Mouse (Mus musculus) liver, postnatal 0 days (tissue): ENCODE measurements at regions not wholly inside any gene's neighbourhood (a gene's known extent, or its start where the extent isn't known, plus 50 kb on each side); places are given as distances from the start of the nearest gene placed in this dataset.

Experiments used
- ATAC-seq: fragments of 200-750 bp; cut with Nextera tagmentation; 2 replicates; pipeline ENCODE4 v1.8.0; 2017; ENCODE audit warnings: mild to moderate bottlenecking, moderate library complexity
- DNase-seq: peaks from one replicate; pipeline ENCODE4 v3.0.0-alpha.2; 2016
- H3K27ac ChIP-seq: fragments of 300-500 bp; sonication (generic); 2 replicates; pipeline ENCODE4 v1.5.1; 2014; ENCODE audit warnings: antibody characterized with exemption, moderate library complexity, mild to moderate bottlenecking, low read depth
- H3K27me3 ChIP-seq: fragments of 300-500 bp; sonication (generic); 2 replicates; pipeline ENCODE4 v1.6.1; 2014; ENCODE audit warnings: low read length, control low read depth, mixed read lengths; ENCODE audit not compliant: insufficient read depth
- H3K36me3 ChIP-seq: fragments of 300-500 bp; sonication (generic); replicated peaks from 2 replicates; pipeline ENCODE4 v1.6.1; 2014; ENCODE audit warnings: mild to moderate bottlenecking, control low read depth, low read length, moderate library complexity, mixed read lengths; ENCODE audit not compliant: insufficient read depth
- H3K4me1 ChIP-seq: fragments of 300-500 bp; sonication (generic); 2 replicates; pipeline ENCODE4 v1.6.1; 2014; ENCODE audit warnings: antibody characterized with exemption, mild to moderate bottlenecking, control low read depth; ENCODE audit not compliant: insufficient read depth
- H3K4me2 ChIP-seq: fragments of 300-500 bp; sonication (generic); 2 replicates; pipeline ENCODE4 v1.6.1; 2014; ENCODE audit warnings: low read depth, mild to moderate bottlenecking, low read length, moderate library complexity, mixed read lengths
- H3K4me3 ChIP-seq: fragments of 300-500 bp; sonication (generic); 2 replicates; pipeline ENCODE4 v1.5.1; 2014; ENCODE audit warnings: low read depth, low read length
- H3K9ac ChIP-seq: fragments of 300-500 bp; sonication (generic); replicated peaks from 2 replicates; pipeline ENCODE4 v1.6.1; 2014; ENCODE audit warnings: mild to moderate bottlenecking, moderate library complexity
- H3K9me3 ChIP-seq: fragments of 300-500 bp; sonication (generic); 2 replicates; pipeline ENCODE4 v1.6.1; 2016; ENCODE audit warnings: mild to moderate bottlenecking, control low read depth, low read length, mixed read lengths
- CTCF ChIP-seq: sonication (generic); IDR thresholded peaks from 2 replicates; pipeline ENCODE4 v1.5.1; 2016; ENCODE audit warnings: antibody characterized with exemption, low read depth
- EP300 ChIP-seq: IDR thresholded peaks from 2 replicates; pipeline ENCODE4 v1.6.1; 2016; ENCODE audit warnings: antibody characterized with exemption, low read depth, mild to moderate bottlenecking
- WGBS: fragments of 180-500 bp; shearing (Covaris S2); extraction: QIAGEN DNeasy Blood & Tissue Kit; methylation state at CpG from one replicate; pipeline ENCODE4 v1.1.7; 2014; ENCODE audit not compliant: insufficient replicate concordance; 5-methylcytosine and 5-hydroxymethylcytosine counted together

GRCm38 (mm10) chr12:112235841-112236240 lies 89.8 kb downstream of the Kif26a start:
- ATAC-seq (no peak), DNase-seq (no peak)
- 26% methylated on average over 4 of the region's 4 CpGs for WGBS
- Histone ChIP-seq H3K36me3 (no peaks in the 10 kb centered on the region), H3K27me3 (no peaks in the 10 kb centered on the region), H3K4me3 (no peak overlapping the region), H3K9me3 (no peaks in the 10 kb centered on the region), H3K27ac (no peak overlapping the region), H3K4me2 (no peak overlapping the region), H3K4me1 (no peaks in the 10 kb centered on the region), H3K9ac (no peak overlapping the region)
- TF ChIP-seq CTCF, result no peak
- TF ChIP-seq EP300, result no peak

DNA sequence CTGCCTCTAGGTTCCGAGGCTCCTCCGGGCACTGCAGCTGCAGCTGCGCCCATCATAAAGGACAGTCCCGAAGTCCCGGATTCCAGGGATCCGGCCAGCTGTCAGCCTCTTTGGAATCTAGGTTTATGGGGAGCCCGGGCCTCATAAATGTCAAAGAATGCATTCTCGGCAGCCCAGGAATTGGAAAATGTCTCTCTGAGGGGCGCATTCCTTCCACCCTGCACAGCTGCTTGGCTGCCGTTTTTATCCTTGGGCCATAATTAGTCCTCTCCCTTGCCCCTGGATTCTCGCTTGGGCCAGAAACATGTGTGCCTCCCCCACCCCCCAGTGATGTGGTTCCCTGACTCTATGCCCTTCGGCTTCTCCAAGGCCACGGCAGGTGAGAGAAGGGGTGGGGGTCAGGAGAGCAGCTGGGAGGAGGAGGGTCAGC lies 91.1 kb downstream of the Kif26a start:
- DNase-seq, result no peak
- ATAC-seq, result no peak
- Histone ChIP-seq H3K27me3 (no peaks in the 10 kb centered on the region), H3K9me3 (no peaks in the 10 kb centered on the region), H3K4me3 (no peak overlapping the region), H3K27ac (no peak overlapping the region), H3K4me2 (no peak overlapping the region), H3K4me1 (no peaks in the 10 kb centered on the region), H3K36me3 (no peaks in the 10 kb centered on the region), H3K9ac (no peak overlapping the region)
- TF ChIP-seq CTCF, result no peak
- no peak for TF ChIP-seq EP300
- WGBS, result 69% methylated on average over 13 of the region's 13 CpGs

DNA sequence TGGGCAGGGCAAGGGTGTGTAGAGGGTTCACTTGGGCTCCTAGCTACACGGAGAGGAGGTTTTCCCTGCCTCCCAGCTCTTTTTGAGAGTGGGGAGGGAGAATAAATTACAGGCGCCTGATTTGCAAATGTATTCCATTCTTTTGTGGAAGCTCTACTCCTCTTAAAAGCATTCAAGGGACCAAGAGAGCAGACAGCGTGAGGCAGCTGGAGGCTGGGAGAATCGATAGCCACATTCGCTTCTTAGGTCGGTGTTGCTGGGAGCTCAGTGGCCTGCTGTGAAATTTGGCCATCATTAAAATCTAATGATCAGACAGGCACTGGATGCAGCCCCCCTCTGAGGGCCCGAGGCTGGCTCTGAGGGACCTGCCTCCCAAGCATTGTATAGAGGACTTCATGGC lies 92.8 kb downstream of the Kif26a start:
- no peak for TF ChIP-seq EP300
- no peak for TF ChIP-seq CTCF
- Histone ChIP-seq H3K4me2 (no peak overlapping the region), H3K9me3 (no peaks in the 10 kb centered on the region), H3K9ac (no peak overlapping the region), H3K4me1 (no peaks in the 10 kb centered on the region), H3K27ac (no peak overlapping the region), H3K36me3 (no peaks in the 10 kb centered on the region), H3K27me3 (no peaks in the 10 kb centered on the region), H3K4me3 (no peak overlapping the region)
- 43% methylated on average over 7 of the region's 7 CpGs for WGBS
- ATAC-seq (no peak), DNase-seq (no peak)

GRCm38 (mm10) chr12:112241740-112242171 lies 95.7 kb downstream of the Kif26a start:
- TF ChIP-seq CTCF (no peak), EP300 (no peak)
- no peak overlapping the region for H3K9ac ChIP-seq
- DNase-seq (no peak), ATAC-seq (no peak)
- H3K36me3 ChIP-seq, result no peaks in the 10 kb centered on the region
- H3K4me2 ChIP-seq, result no peak overlapping the region
- H3K9me3 ChIP-seq, result no peaks in the 10 kb centered on the region
- H3K4me1 ChIP-seq, result no peaks in the 10 kb centered on the region
- no peak overlapping the region for H3K4me3 ChIP-seq
- H3K27me3 ChIP-seq, result no peaks in the 10 kb centered on the region
- no peak overlapping the region for H3K27ac ChIP-seq
- WGBS, result 29% methylated on average over 3 of the region's 3 CpGs

- 74% methylated on average over 5 of the region's 5 CpGs for WGBS
Observed at GRCm38 (mm10) chr12:112243231-112243630, 97.2 kb downstream of the Kif26a start.

DNA sequence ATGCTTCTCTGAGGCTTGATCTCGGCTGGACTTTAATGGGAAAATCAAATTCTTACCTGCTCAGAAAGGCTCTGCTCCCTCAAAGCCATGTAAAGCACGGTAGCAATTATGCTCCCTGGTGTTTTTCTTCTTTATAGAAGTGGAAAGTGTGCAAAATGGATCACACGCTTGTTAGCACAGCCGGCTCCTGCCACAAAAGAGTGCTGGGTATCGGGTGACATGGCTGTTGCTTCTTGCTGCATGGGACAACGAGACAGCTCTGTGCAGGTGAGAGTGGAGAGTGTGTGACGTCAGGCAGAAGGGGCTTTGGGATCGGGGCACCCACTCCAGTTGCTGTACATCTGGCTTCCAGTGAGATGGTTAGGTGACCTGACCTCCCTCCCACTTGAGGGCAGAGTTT lies 104.9 kb downstream of the Kif26a start:
- 71% methylated on average over 8 of the region's 8 CpGs for WGBS
- no peaks in the 10 kb centered on the region for H3K4me1 ChIP-seq
- DNase-seq (no peak), ATAC-seq (no peak)
- no peak overlapping the region for H3K4me2 ChIP-seq
- no peaks in the 10 kb centered on the region for H3K27me3 ChIP-seq
- no peaks in the 10 kb centered on the region for H3K9me3 ChIP-seq
- H3K36me3 ChIP-seq, result no peaks in the 10 kb centered on the region
- no peak overlapping the region for H3K4me3 ChIP-seq
- no peak overlapping the region for H3K27ac ChIP-seq
- H3K9ac ChIP-seq, result no peak overlapping the region
- TF ChIP-seq CTCF (no peak), EP300 (no peak)

More at GRCm38 (mm10) chr12:112243231-112243630, 97.2 kb downstream of the Kif26a start:
- no peak overlapping the region for H3K4me2 ChIP-seq
- no peaks in the 10 kb centered on the region for H3K27me3 ChIP-seq
- H3K9ac ChIP-seq, result no peak overlapping the region
- no peaks in the 10 kb centered on the region for H3K36me3 ChIP-seq
- H3K9me3 ChIP-seq, result no peaks in the 10 kb centered on the region
- DNase-seq (no peak), ATAC-seq (no peak)
- TF ChIP-seq EP300 (no peak), CTCF (no peak)
- H3K4me1 ChIP-seq, result no peaks in the 10 kb centered on the region
- no peak overlapping the region for H3K4me3 ChIP-seq
- no peak overlapping the region for H3K27ac ChIP-seq

GRCm38 (mm10) chr12:112253461-112253860 lies 107.5 kb downstream of the Kif26a start:
- no peak overlapping the region for H3K9ac ChIP-seq
- H3K4me2 ChIP-seq, result no peak overlapping the region
- TF ChIP-seq CTCF (no peak), EP300 (no peak)
- no peaks in the 10 kb centered on the region for H3K27me3 ChIP-seq
- H3K36me3 ChIP-seq, result no peaks in the 10 kb centered on the region
- no peak for DNase-seq
- H3K9me3 ChIP-seq, result no peaks in the 10 kb centered on the region
- H3K4me3 ChIP-seq, result no peak overlapping the region
- no peak overlapping the region for H3K27ac ChIP-seq
- WGBS, result 80% methylated on average over 10 of the region's 10 CpGs
- H3K4me1 ChIP-seq, result no peaks in the 10 kb centered on the region
- ATAC-seq, result no peak
